Mouse (Mus musculus) olfactory bulb, adult 2 months (tissue): ENCODE measurements around the gene Kbtbd12.

Experiments
- CTCF ChIP-seq: fragments of 200-500 bp; IDR thresholded peaks from 2 replicates; pipeline ENCODE4 v1.5.1; 2012; ENCODE audit warnings: low read depth, mild to moderate bottlenecking, low read length, moderate library complexity; ENCODE audit not compliant: insufficient read depth
- POLR2A ChIP-seq: fragments of 200-500 bp; IDR thresholded peaks from 2 replicates; pipeline ENCODE4 v1.6.1; 2012; ENCODE audit warnings: mild to moderate bottlenecking, low read depth, low read length, moderate library complexity; ENCODE audit not compliant: insufficient read depth

GRCm38 (mm10) chr6:88621816-88622481, 15.8 kb downstream of the Kbtbd12 start:
- TF ChIP-seq CTCF: no peak
- no peak for TF ChIP-seq POLR2A
